Mouse (Mus musculus) cerebellum, adult 2 months (tissue): Measurements from ENCODE around the gene Cib1.

Experiments
- CTCF ChIP-seq: fragments of 200-500 bp; IDR thresholded peaks from 2 replicates; pipeline ENCODE4 v1.5.1; 2011; ENCODE audit warnings: low read depth, mild to moderate bottlenecking, control low read depth, low read length, moderate library complexity, borderline replicate concordance; ENCODE audit not compliant: insufficient read depth
- POLR2A ChIP-seq: fragments of 200-500 bp; IDR thresholded peaks from 2 replicates; pipeline ENCODE4 v1.6.1; 2011; ENCODE audit warnings: low read length, control low read depth, borderline replicate concordance; ENCODE audit not compliant: insufficient read depth

DNA sequence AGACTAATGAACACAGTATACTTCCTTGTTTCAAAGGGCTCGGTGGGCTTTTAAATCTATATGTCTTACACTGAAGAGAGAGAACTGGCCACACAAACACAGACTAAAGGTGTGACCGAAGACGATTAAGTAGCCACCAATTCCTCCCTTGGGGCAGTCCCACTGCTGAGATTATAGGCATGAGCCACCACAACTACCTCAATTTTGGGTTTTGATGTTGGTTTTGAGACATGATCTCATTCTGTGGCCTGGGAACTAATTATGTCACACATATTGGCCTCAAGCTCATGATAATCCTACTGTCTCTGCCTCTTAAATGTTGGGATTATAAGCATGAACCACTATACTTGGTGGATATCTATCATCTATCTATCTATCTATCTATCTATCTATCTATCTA, 55.2 kb downstream of the Cib1 start:
- no peak for TF ChIP-seq CTCF
- TF ChIP-seq POLR2A, result no peak
